Mouse (Mus musculus): ENCODE results near the gene Hist1h1t.

Hist1h1t gene

GRCm38 (mm10) chr13:23737091-23737490, 41.5 kb downstream of the Hist1h1t start:
- DNase-seq (ENCODE audit: low read depth, low spot score) = no peak

- DNase-seq (ENCODE audit: low read depth, low spot score) = no peak
Measured at GRCm38 (mm10) chr13:23738041-23738440, 42.4 kb downstream of the Hist1h1t start.

- peak; percentile 95 for DNase-seq (ENCODE audit: low read depth, low spot score)
Measured at GRCm38 (mm10) chr13:23738677-23739068, 43.1 kb downstream of the Hist1h1t start, which contains the start of gene Hist1h1c. Gene Hist1h1c (plus strand): TSS chr13:23738808.

- DNase-seq (ENCODE audit: low read depth, low spot score) = peak; percentile 99
Measured at GRCm38 (mm10) chr13:23739069-23739921, 43.7 kb downstream of the Hist1h1t start.

DNA sequence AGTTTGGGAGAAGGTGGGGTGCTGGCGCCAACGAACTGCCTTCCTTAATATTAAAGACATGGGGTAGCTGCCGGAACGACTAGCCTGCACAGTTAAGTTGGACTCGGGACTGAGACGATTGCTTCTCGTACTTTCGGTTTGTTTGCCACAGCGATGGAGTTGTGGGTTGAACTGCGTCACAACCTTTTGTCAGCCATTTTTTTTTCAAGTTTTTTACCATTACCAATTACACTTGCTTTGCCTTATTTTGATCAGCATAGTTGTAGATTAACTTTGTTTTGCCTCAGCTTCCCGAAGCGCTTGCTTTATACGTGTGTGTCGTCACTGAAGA, 44.3 kb downstream of the Hist1h1t start:
- DNase-seq (ENCODE audit: low read depth, low spot score) = no peak

GRCm38 (mm10) chr13:23740256-23740840, 44.7 kb downstream of the Hist1h1t start:
- DNase-seq (ENCODE audit: low read depth, low spot score) = peak; percentile 32

GRCm38 (mm10) chr13:23740910-23741309, 45.3 kb downstream of the Hist1h1t start:
- peak; percentile 27 for DNase-seq (ENCODE audit: low read depth, low spot score)

DNA sequence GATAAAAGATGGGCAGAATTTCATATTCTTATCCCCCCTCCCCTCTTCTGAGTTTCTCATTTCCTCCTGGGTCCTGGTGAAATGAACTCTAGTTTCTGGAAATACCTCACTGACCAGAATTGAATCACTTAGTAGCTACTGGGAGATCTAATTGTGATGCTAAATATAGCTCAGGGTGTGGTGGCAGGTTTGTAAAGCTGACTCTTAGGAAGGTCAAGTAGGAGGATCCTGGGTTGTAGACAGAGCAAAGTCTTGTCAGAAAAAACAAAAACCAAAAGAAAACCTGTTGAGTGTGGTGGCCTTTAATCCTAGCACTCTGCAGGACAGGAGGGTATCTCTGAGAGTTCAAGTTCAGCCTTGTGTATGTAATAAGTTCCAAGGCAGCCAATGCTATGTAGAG, 46.4 kb downstream of the Hist1h1t start:
- DNase-seq (ENCODE audit: low read depth, low spot score) = peak; percentile 92

- peak; percentile 45 for DNase-seq (ENCODE audit: low read depth, low spot score)
Measured at GRCm38 (mm10) chr13:23743215-23743614, 47.6 kb downstream of the Hist1h1t start.

DNA sequence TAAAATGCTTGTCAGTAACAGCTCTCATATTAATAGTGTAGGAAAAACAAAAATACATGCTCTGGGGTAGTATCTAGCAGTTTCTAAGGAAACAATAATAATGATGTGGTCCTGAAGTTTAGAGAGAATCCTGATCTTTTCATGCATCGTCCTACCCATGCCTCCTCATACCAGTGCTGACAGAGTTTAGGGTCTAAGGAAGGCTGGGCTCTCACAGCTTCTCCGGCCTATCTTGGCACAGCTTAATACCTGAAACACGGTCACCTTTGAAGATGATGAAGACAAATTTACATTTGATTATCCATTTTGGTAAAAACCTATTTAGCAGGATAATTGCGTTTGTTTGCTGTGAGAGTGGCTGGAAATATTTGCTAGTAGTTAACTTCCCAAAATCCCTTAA, 48.3 kb downstream of the Hist1h1t start:
- peak; percentile 62 for DNase-seq (ENCODE audit: low read depth, low spot score)

DNA sequence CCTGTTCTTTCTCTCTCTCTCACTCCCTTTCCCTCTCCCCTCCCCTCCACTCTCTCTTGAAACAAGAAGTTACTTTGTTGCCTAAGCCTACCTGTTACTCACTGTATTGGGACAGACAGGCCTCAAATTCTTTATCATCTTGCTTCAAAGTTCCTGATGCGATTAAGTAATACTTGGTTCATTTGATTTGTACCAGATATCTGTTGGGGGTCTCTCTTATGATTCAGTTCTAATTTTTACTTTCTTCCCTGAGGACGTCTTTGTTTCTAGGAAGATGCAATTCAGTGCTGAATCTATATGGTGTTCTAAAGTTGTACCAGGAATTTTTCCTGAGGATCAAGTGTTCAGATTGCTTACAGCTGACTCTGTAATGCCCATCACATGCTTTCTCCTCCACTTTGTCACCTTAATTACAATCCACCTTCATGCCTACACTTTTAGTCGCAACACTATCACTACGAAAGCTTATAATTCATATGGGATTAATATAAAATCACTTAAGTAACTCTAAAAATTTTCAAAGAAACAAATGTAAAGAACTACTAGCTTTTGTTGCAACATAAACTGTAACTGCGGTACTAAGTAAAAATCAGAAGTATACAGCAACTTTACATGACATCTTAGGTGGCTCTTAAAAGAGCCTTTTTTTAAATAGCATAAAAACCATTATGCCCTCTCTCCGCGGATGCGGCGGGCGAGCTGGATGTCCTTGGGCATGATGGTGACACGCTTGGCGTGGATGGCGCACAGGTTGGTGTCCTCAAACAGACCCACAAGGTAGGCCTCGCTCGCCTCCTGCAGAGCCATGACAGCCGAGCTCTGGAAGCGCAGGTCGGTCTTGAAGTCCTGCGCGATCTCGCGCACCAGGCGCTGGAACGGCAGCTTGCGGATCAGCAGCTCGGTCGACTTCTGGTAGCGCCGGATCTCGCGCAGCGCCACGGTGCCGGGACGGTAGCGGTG, 49.1 kb downstream of the Hist1h1t start:
- DNase-seq (ENCODE audit: low read depth, low spot score) = peak; percentile 65

- DNase-seq (ENCODE audit: low read depth, low spot score) = peak; percentile 93
Measured at GRCm38 (mm10) chr13:23745381-23746161, 50.0 kb downstream of the Hist1h1t start, which contains the start of gene Hist1h3c. Gene Hist1h3c (minus strand): TSS chr13:23745602.

Measured in ZHBTc4 (cell line).